Mouse (Mus musculus) spleen, postnatal 4 days (tissue): ENCODE results near the gene Dvl1.

Source experiments
- DNase-seq, 2 experiments: peaks; one replicate each; pipeline ENCODE4 v3.0.0; 2022; ENCODE audit warnings: low spot score in 2 of 2

Gene Dvl1

GRCm38 (mm10) chr4:155840076-155841002 lies 6.9 kb upstream of the Dvl1 start:
- no peak for DNase-seq

- DNase-seq = peak; percentile 50 to 81
Observed at GRCm38 (mm10) chr4:155841003-155841454, 6.2 kb upstream of the Dvl1 start.

GRCm38 (mm10) chr4:155841651-155842270 lies 5.4 kb upstream of the Dvl1 start:
- DNase-seq = peak; percentile 16 to 69

GRCm38 (mm10) chr4:155843231-155843630 lies 4.0 kb upstream of the Dvl1 start:
- DNase-seq = no peak

GRCm38 (mm10) chr4:155847591-155848352 lies 570 bp downstream of the Dvl1 start:
- peak; percentile 46 to 81 for DNase-seq

- DNase-seq = no peak
Observed at GRCm38 (mm10) chr4:155848434-155849095, 1.4 kb downstream of the Dvl1 start.

- DNase-seq = no peak
Observed at GRCm38 (mm10) chr4:155849391-155849790, 2.2 kb downstream of the Dvl1 start.

- DNase-seq = no peak
Observed at GRCm38 (mm10) chr4:155849792-155850451, 2.7 kb downstream of the Dvl1 start.

GRCm38 (mm10) chr4:155851368-155851767 lies 4.2 kb downstream of the Dvl1 start:
- no peak for DNase-seq

- no peak for DNase-seq
Observed at GRCm38 (mm10) chr4:155851951-155852411, 4.8 kb downstream of the Dvl1 start.

GRCm38 (mm10) chr4:155853421-155853820 lies 6.2 kb downstream of the Dvl1 start:
- no peak for DNase-seq

- DNase-seq = no peak
Observed at GRCm38 (mm10) chr4:155854991-155855390, 7.8 kb downstream of the Dvl1 start.

- no peak for DNase-seq
Observed at GRCm38 (mm10) chr4:155856071-155856470, 8.9 kb downstream of the Dvl1 start.

- DNase-seq = no peak
Observed at GRCm38 (mm10) chr4:155856881-155857280, 9.7 kb downstream of the Dvl1 start.

- peak; percentile 54 to 81 for DNase-seq
Observed at GRCm38 (mm10) chr4:155859318-155859717, 12.1 kb downstream of the Dvl1 start.

GRCm38 (mm10) chr4:155861787-155862186 lies 14.6 kb downstream of the Dvl1 start:
- no peak for DNase-seq

- no peak for DNase-seq
Observed at GRCm38 (mm10) chr4:155863001-155863400, 15.8 kb downstream of the Dvl1 start, which contains the start of gene Tas1r3. Tas1r3 (minus strand) TSS chr4:155863362.

GRCm38 (mm10) chr4:155868614-155869298 lies 21.6 kb downstream of the Dvl1 start:
- DNase-seq = no peak

- peak; percentile 97 to 98 for DNase-seq
Observed at GRCm38 (mm10) chr4:155869317-155870033, 22.3 kb downstream of the Dvl1 start, which contains the start of the genes Cptp and Ints11. Cptp (minus strand) TSS chr4:155869440. Ints11 (plus strand) TSS chr4:155869546.
